Mouse (Mus musculus): ENCODE measurements around the gene Hyou1.

DNA sequence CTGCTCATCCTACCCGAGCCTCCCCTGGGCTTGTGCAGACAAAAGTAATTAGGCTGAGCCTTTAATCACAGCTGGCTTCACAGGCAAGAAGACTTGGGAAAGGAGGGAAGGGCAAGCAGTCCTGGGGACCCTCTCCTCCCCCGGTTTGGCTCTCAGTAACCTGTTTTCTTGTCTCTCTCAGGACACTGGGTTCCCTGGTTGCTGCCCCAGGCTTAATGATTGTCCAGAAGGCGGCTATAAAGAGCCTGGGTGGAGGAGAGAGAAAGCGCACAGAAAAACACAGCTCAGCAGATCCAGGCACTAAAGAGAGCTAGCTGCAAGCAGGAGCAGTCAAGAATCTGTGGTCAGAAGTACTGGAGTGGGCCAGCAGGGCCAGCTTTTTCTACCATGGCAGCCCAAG is 18.8 kb downstream of the Hyou1 start:
- TF ChIP-seq GATA1 (IDR thresholded peaks at IDR 0.05; ENCODE audit: borderline replicate concordance, low read length), result no peak
- no peak for TF ChIP-seq FLI1 (IDR thresholded peaks at IDR 0.05; ENCODE audit: low read length)
